Mouse (Mus musculus) kidney, adult 2 months (tissue): Measurements from ENCODE around the gene Macrod2. TPM values are rescaled to one million over a fixed set of nuclear protein-coding genes. Genes with fewer than 3 reads are reported as not detected.

ENCODE experiments used
- DNase-seq: peaks from one replicate; pipeline ENCODE4 v3.0.0; 2021
- H3K27ac ChIP-seq: fragments of 200-500 bp; 2 replicates; pipeline ENCODE4 v1.5.1; 2012; ENCODE audit warnings: low read depth, low read length, control low read depth, inconsistent platforms; ENCODE audit not compliant: insufficient read depth
- H3K27me3 ChIP-seq: fragments of 200-500 bp; replicated peaks from 2 replicates; pipeline ENCODE4 v1.6.1; 2012; ENCODE audit warnings: mild to moderate bottlenecking, moderate library complexity, low read length, inconsistent platforms; ENCODE audit not compliant: control insufficient read depth, insufficient read depth
- H3K36me3 ChIP-seq: fragments of 200-500 bp; 2 replicates; pipeline ENCODE4 v1.6.1; 2012; ENCODE audit warnings: mild to moderate bottlenecking, moderate library complexity, low read length, inconsistent platforms; ENCODE audit not compliant: control insufficient read depth, insufficient read depth
- H3K4me1 ChIP-seq: fragments of 200-500 bp; 2 replicates; pipeline ENCODE4 v1.6.1; 2011; ENCODE audit warnings: low read length; ENCODE audit not compliant: control insufficient read depth, insufficient read depth
- H3K4me3 ChIP-seq: fragments of 200-500 bp; 2 replicates; pipeline ENCODE4 v1.5.1; 2011; ENCODE audit warnings: mild to moderate bottlenecking, low read depth, low read length, control low read depth; ENCODE audit not compliant: insufficient read depth
- CTCF ChIP-seq: fragments of 200-500 bp; conservative IDR thresholded peaks from 2 replicates; pipeline ENCODE4 v1.5.1; 2011; ENCODE audit warnings: low read depth, mild to moderate bottlenecking, control low read depth, low read length, moderate library complexity, mixed read lengths; ENCODE audit not compliant: insufficient read depth, insufficient read length
- POLR2A ChIP-seq: fragments of 200-500 bp; IDR thresholded peaks from one replicate; pipeline ENCODE4 v1.6.1; 2011; ENCODE audit warnings: low read depth, low read length, control low read depth
- WGBS: fragments of 180-500 bp; shearing (Covaris S2); methylation state at CpG from one replicate; pipeline ENCODE4 v1.1.7; 2018; 5-methylcytosine and 5-hydroxymethylcytosine counted together
- polyA plus RNA-seq: library from polyadenylated mRNA; depleted of rRNA; stranded (reverse); fragments of >200 nt; gene quantifications from 2 replicates; pipeline ENCODE4 v1.2.3, GENCODE M21; 2012

The Macrod2 gene
- polyA plus RNA-seq, 1 experiment: 9.8 TPM

GRCm38 (mm10) chr2:142264697-142265096 is 1869.6 kb downstream of the Macrod2 start:
- Histone ChIP-seq H3K36me3 (no peaks in the 10 kb centered on the region), H3K4me1 (no peaks in the 10 kb centered on the region), H3K27me3 (no peaks in the 10 kb centered on the region), H3K4me3 (no peak overlapping the region), H3K27ac (no peak overlapping the region)
- no peak for TF ChIP-seq CTCF
- TF ChIP-seq POLR2A: no peak
- DNase-seq: no peak
- 78% methylated on average over 2 of the region's 2 CpGs for WGBS

GRCm38 (mm10) chr2:142267836-142268235 is 1872.7 kb downstream of the Macrod2 start:
- TF ChIP-seq POLR2A (no peak), CTCF (no peak)
- 60% methylated on average over 2 of the region's 2 CpGs for WGBS
- Histone ChIP-seq H3K4me3 (no peak overlapping the region), H3K36me3 (no peaks in the 10 kb centered on the region), H3K4me1 (no peaks in the 10 kb centered on the region), H3K27me3 (no peaks in the 10 kb centered on the region), H3K27ac (no peak overlapping the region)
- no peak for DNase-seq

DNA sequence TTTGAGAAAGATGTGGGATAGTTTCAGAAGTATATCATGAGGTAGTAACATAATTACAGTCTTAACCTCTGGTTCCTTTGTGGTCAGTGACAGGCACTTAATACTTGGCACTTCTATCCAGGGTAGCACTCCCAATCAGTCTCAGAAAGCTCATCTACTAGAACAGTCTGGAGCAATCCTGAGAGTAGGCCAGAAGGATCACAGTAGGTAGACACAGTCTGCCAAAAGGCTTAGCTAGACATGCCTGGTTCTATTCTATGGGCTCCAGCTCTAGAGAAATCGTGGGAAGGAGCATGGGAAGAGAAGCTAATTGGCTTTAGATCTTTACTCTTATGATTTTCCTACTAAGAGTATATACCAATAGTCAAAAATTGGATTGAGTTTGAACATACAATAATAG is 1891.7 kb downstream of the Macrod2 start:
- no peaks in the 10 kb centered on the region for H3K27me3 ChIP-seq
- TF ChIP-seq CTCF (no peak), POLR2A (no peak)
- H3K4me3 ChIP-seq: no peak overlapping the region
- no peaks in the 10 kb centered on the region for H3K36me3 ChIP-seq
- DNase-seq: no peak
- H3K4me1 ChIP-seq: no peaks in the 10 kb centered on the region
- no peak overlapping the region for H3K27ac ChIP-seq
- 50% methylated on average over 1 of the region's 1 CpGs for WGBS

GRCm38 (mm10) chr2:142294831-142295230 is 1899.7 kb downstream of the Macrod2 start:
- Histone ChIP-seq H3K27me3 (no peaks in the 10 kb centered on the region), H3K4me1 (no peaks in the 10 kb centered on the region), H3K4me3 (no peak overlapping the region), H3K36me3 (no peaks in the 10 kb centered on the region), H3K27ac (no peak overlapping the region)
- WGBS: 53% methylated on average over 4 of the region's 4 CpGs
- no peak for DNase-seq
- TF ChIP-seq CTCF: no peak
- TF ChIP-seq POLR2A: no peak

DNA sequence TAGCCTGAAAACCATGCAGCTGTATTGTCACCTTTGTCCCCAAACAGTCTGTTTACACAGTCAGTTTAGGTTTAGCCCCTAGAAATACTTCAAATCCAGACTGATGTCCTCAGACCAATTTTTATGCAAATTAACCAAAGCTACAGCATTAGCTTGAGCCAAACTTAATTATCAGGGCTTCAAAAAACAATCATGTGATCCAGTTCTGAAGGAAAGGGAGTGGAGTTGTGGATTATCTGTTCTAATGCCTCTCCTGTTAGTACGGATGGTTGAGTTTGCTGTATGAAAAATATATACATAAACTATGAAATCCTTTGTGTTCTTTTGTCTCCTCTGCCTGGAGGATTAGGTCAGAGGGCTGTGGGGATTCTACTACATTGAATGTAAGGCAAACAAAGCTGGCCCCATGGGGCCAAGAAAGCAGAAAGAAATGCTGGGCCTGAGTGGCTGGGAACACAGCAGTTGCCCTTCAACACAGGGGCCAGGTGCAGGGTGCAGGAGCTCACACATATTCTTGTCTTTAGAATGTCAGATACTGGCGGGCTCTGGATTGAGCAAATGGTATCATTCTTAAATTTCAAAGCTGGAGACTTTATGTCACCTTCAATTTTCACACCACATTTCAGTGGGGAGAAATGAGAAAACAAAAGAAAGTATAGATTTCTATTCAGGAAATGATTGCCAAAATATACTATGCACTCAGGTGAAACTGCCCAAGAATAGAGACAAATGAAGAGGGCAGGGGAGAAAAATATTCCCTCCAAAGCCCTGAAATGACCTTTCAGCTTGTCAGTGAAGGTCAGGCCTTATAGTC is 1908.2 kb downstream of the Macrod2 start:
- Histone ChIP-seq H3K27me3 (no peaks in the 10 kb centered on the region), H3K27ac (no peak overlapping the region), H3K36me3 (no peaks in the 10 kb centered on the region), H3K4me3 (no peak overlapping the region), H3K4me1 (no peaks in the 10 kb centered on the region)
- TF ChIP-seq POLR2A: no peak
- TF ChIP-seq CTCF: no peak
- DNase-seq: no peak
- 56% methylated on average over 2 of the region's 2 CpGs for WGBS

DNA sequence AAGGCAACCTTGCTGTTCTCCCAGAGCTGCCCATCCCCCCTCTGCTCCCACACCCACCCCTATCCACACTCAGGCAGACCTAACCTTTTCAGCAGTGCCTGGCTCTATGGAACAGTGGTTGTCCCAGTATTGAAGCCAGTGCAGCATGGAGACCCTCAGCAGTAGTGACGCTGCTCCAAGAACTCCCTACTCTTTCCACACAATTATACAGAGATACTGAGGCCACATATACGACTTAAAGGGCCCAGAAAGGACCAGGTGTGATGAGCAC is 1908.7 kb downstream of the Macrod2 start:
- DNase-seq: no peak
- Histone ChIP-seq H3K36me3 (no peaks in the 10 kb centered on the region), H3K4me3 (no peak overlapping the region), H3K27me3 (no peaks in the 10 kb centered on the region), H3K4me1 (no peaks in the 10 kb centered on the region), H3K27ac (no peak overlapping the region)
- TF ChIP-seq CTCF: no peak
- no peak for TF ChIP-seq POLR2A
- 82% methylated on average over 2 of the region's 2 CpGs for WGBS

DNA sequence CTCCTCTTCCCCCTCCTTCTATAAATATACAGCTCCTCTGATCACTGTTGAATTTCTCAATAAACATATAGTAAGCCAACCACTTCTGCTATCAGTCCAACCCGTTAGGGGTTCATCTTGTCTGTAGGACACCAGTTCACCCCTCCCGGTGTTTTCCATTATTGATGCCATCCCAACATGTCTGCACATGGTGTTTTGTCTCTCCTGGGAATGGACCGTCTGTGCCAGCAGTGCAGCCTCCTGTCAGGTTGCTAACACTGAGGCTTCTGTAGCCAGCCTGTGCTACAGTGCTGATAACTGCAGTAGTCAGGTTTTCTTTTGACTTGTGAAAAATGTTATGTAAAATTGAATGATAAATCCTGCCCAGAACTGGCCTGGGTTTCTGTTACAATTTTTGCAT is 1928.0 kb downstream of the Macrod2 start:
- DNase-seq: no peak

DNA sequence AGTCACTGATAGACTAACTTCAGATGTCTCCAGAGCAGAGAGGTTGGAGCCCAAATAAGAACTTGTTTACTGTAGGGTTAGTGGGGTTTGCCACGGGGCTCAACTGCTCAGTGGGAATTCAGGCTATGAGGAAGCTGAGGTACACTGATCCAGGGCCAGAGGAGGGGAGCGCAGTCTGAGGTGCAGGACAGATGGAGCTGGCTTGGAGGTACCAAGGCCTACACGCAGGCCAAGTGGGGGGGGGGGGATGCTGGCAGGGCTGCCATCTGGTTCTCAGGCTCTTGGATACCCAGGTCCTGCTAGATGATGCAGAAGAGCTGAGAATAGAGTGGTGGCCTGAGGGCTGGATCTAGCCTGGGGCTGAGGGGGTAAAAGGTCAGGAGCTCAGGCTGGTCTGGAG is 1931.6 kb downstream of the Macrod2 start:
- 92% methylated on average over 3 of the region's 3 CpGs for WGBS
- H3K27me3 ChIP-seq: no peaks in the 10 kb centered on the region
- DNase-seq: no peak

More for the DNA sequence above, 1928.0 kb downstream of the Macrod2 start:
- TF ChIP-seq POLR2A (no peak), CTCF (no peak)
- H3K27me3 ChIP-seq: no peaks in the 10 kb centered on the region
- H3K27ac ChIP-seq: no peak overlapping the region
- H3K36me3 ChIP-seq: no peaks in the 10 kb centered on the region
- WGBS: 84% methylated on average over 3 of the region's 3 CpGs
- no peaks in the 10 kb centered on the region for H3K4me1 ChIP-seq
- no peak overlapping the region for H3K4me3 ChIP-seq

More for the DNA sequence above, 1931.6 kb downstream of the Macrod2 start:
- Histone ChIP-seq H3K4me1 (no peaks in the 10 kb centered on the region), H3K4me3 (no peak overlapping the region), H3K27ac (no peak overlapping the region), H3K36me3 (no peaks in the 10 kb centered on the region)
- TF ChIP-seq POLR2A: no peak
- no peak for TF ChIP-seq CTCF
